Mouse (Mus musculus): ENCODE results near the gene Nr4a1. TPM values are rescaled to one million over a fixed set of nuclear protein-coding genes. Genes with fewer than 3 reads are reported as not detected.

Gene Nr4a1
- polyA plus RNA-seq, 1 experiment from 2014 or later: 10.4 TPM

DNA sequence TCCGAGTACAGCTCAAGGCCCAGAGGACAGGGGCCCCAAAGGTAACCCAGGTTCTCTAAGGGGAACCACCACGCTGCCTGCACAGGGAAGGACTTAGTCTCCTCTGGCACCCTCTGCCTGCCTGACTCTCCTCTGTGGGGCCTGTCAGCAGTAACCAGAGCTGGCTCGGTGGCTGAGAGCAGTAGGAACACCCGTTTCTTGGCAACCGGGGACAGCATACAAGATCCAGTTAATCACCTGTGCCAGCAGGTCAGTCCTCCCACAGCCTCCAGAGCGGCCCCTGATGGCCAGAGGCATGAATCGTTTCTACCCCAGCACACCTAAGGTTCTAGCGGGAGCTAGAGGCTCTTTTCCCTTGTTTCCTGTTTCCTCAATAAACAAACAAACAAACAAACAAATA, 11.4 kb upstream of the Nr4a1 start:
- WGBS: 22% methylated on average over 8 of the region's 8 CpGs
- Histone ChIP-seq H3K27me3 (replicated peaks) (peaks cover 4% of the 10 kb centered on the region; the same call in 1 of the 2 replicates), H3K4me3 (no peak overlapping the region), H3K4me1 (peaks cover 56% of the 10 kb centered on the region), H3K9me3 (no peaks in the 10 kb centered on the region), H3K4me2 (no peak overlapping the region; the same call in 1 of the 2 replicates), H3K36me3 (no peaks in the 10 kb centered on the region), H3K9ac (peak overlapping the region; percentile 82), H3K27ac (replicated peaks) (peak overlapping the region; percentile 99)
- no peak for ATAC-seq (ENCODE audit: extremely low read depth, insufficient number of reproducible peaks, low FRiP score, low TSS enrichment)

DNA sequence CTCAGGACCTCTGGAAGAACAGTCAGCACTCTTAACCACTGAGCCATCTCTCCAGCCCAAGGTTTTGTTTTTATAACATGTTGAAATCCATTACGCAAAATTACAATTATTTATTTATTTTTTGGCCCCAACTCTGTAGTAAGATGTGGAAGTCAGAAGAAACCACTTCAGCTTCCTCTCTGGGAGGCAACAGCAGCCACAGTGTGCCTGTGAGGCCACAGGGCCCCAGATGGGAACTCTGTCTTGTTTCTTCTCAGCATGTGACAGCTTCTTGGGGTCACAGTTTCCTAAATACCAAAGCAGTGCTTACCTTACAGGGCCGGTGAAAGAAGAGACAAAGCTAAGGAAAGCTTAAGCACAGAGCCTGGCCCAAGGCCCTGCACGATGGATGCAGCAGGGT, 10.1 kb upstream of the Nr4a1 start:
- H3K27me3 ChIP-seq (replicated peaks): no peaks in the 10 kb centered on the region
- H3K27ac ChIP-seq (replicated peaks): 0 out of 2 replicates have a peak overlapping the region, but pooled peaks have one; percentile 15
- H3K36me3 ChIP-seq: no peaks in the 10 kb centered on the region
- no peaks in the 10 kb centered on the region for H3K9me3 ChIP-seq
- H3K9ac ChIP-seq: peak overlapping the region; percentile 13; the same call in 1 of the 2 replicates
- H3K4me3 ChIP-seq: no peak overlapping the region
- no peak overlapping the region for H3K4me2 ChIP-seq
- 52% methylated on average over 3 of the region's 3 CpGs for WGBS
- H3K4me1 ChIP-seq: peaks cover 63% of the 10 kb centered on the region
- no peak for ATAC-seq (ENCODE audit: extremely low read depth, insufficient number of reproducible peaks, low FRiP score, low TSS enrichment)

DNA sequence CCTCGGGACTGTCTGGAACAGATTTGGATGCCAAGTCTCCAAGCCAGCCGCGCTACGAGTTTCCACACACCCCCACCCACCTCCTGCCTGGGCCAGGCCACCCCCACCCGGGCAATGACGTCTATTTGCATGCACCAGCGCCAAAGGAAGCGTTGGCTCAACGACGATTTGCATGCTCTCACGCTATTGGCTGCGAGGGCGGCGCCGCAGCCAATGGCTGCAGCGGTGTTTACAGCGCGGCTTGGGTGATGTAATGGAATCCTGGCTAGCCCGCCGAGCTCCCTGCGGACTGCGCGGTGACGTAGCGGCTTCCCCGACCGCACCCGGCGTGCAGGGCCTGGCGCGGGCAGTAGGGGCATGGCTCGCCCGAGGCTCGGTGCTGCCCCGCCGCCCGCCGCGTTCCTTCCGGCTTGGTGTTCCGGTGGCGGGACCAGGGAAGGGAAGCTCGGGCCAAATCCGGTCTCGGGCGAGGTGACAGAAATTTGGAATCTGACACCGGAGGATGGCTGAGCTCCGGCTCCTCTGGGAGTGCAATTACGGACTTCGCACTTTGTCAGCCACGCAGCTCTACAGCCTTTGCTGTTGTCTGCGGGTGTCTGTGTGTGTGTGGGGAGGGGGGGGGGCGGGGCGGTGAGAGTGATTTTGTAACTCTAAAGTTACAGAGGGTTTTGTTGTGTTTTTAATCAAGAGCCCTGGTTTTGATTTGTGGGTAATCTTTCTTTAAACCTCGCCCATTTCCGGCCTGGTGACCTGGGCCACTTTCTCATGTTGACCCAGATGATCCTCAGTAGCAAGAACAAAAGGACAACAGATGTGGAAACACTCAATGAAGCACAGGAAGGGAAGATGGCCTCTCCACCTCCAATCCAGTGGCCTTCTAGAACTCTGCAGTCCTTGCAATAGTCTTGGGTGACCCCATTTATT, 7.6 kb upstream of the Nr4a1 start:
- peak; percentile 94 for ATAC-seq (ENCODE audit: extremely low read depth, insufficient number of reproducible peaks, low FRiP score, low TSS enrichment)
- Histone ChIP-seq H3K9me3 (no peaks in the 10 kb centered on the region), H3K36me3 (no peaks in the 10 kb centered on the region), H3K4me2 (peak overlapping the region; percentile 71), H3K4me1 (peaks cover 51% of the 10 kb centered on the region), H3K27me3 (replicated peaks) (0 out of 2 replicates have a peak, but pooled peaks cover 2% of the 10 kb centered on the region), H3K9ac (peak overlapping the region; percentile 81), H3K27ac (replicated peaks) (peak overlapping the region; percentile 94), H3K4me3 (peak overlapping the region; percentile 51)
- WGBS: 2% methylated on average over 56 of the region's 56 CpGs

DNA sequence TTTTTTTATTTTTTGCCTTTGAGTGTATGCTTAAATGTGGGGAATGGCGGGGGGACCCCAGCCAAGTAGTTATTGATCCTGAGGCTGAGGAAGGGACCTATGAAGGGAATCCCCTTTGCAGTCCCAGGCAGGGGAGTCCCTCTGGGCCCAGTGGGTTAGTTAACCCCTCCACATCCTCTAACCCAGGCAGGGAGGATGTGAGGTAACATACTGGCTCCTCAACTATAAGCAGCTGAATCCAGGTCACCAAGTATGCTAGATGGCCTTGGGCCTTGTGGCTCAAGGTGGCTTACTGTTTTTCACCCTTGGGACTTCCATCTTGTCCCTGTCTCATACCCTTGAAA, 6.9 kb upstream of the Nr4a1 start:
- Histone ChIP-seq H3K9ac (peak overlapping the region; percentile 78), H3K4me3 (peak overlapping the region; percentile 51), H3K4me2 (peak overlapping the region; percentile 71), H3K9me3 (no peaks in the 10 kb centered on the region), H3K4me1 (peaks cover 44% of the 10 kb centered on the region), H3K27ac (replicated peaks) (peak overlapping the region; percentile 94), H3K36me3 (no peaks in the 10 kb centered on the region), H3K27me3 (replicated peaks) (0 out of 2 replicates have a peak, but pooled peaks cover 2% of the 10 kb centered on the region)
- WGBS: 74% methylated on average over 1 of the region's 1 CpGs
- no peak for ATAC-seq (ENCODE audit: extremely low read depth, insufficient number of reproducible peaks, low FRiP score, low TSS enrichment)

DNA sequence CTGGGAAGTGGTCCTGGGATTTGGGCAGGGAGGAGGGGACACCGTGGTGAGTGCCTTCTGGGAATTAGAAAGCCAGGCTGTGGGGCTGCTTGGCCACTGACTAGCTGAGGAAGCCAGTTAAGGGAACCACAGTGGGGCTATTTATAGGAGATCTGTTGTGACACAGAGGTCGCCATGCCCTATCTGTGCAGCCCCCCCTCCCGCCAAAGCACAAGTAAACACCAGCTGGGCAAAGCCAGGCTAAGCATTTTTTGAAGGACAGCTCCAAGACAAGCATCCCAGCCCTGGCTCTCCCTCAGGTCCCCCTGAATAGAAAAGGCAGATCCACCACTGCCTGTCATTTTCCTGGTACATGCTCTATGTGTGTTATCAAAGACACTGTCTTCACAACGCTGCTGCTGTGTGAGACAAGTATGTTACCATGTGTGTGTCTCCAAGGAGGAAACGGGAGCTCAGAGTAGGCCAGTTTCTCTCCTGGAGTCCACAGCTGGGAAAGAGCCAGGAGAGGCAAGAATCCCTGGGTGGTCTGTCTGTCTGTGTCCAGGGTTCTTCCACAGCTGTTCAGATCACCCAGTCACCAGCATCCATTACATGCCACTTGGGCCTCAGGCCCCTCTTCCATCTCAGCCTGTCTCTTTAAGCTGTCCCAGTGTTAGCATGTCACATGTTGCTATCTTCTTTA, 5.9 kb upstream of the Nr4a1 start:
- H3K4me1 ChIP-seq: peaks cover 37% of the 10 kb centered on the region
- peak overlapping the region; percentile 41; the same call in 1 of the 2 replicates for H3K9ac ChIP-seq
- 21% methylated on average over 5 of the region's 5 CpGs for WGBS
- no peaks in the 10 kb centered on the region for H3K9me3 ChIP-seq
- H3K27ac ChIP-seq (replicated peaks): peak overlapping the region; percentile 94
- H3K27me3 ChIP-seq (replicated peaks): 0 out of 2 replicates have a peak, but pooled peaks cover 2% of the 10 kb centered on the region
- no peaks in the 10 kb centered on the region for H3K36me3 ChIP-seq
- no peak for ATAC-seq (ENCODE audit: extremely low read depth, insufficient number of reproducible peaks, low FRiP score, low TSS enrichment)
- no peak overlapping the region for H3K4me3 ChIP-seq
- peak overlapping the region; percentile 30; the same call in 1 of the 2 replicates for H3K4me2 ChIP-seq

DNA sequence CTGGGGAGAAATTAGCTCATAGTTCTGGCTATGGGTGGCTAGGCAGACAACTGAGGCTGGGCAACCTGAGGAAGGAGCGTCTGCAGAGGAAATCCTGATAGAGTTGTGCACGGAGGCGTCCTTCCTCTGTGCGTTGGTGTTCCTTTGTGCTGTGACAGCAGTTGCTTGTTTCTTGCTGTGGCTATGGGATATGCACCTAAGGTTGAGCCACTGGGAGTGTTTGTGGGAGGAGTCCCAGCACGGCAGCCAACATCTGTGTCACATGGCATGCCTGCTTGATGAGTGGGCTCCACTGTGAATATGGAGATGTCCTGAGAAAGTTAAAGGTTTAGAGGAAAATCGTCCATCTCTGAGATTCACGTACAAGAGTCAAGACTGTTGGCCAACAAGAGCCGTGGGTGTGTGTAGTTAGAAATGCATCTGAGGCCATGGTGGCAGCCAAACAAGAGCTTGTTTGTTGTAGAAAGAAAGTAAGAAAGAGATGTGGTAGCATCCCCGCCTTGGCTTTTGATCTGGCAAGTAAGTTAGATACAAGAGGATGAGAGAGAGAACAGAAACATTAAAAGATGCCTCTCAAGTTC, 3.8 kb upstream of the Nr4a1 start:
- 66% methylated on average over 9 of the region's 9 CpGs for WGBS
- Histone ChIP-seq H3K4me1 (peaks cover 52% of the 10 kb centered on the region), H3K9me3 (no peaks in the 10 kb centered on the region), H3K4me2 (no peak overlapping the region), H3K27me3 (replicated peaks) (0 out of 2 replicates have a peak, but pooled peaks cover 2% of the 10 kb centered on the region), H3K4me3 (no peak overlapping the region), H3K9ac (no peak overlapping the region), H3K27ac (replicated peaks) (no peak overlapping the region), H3K36me3 (no peaks in the 10 kb centered on the region)
- no peak for ATAC-seq (ENCODE audit: extremely low read depth, insufficient number of reproducible peaks, low FRiP score, low TSS enrichment)

GRCm38 (mm10) chr15:101251930-101252329, 2.1 kb upstream of the Nr4a1 start:
- H3K9me3 ChIP-seq: no peaks in the 10 kb centered on the region
- 83% methylated on average over 5 of the region's 5 CpGs for WGBS

GRCm38 (mm10) chr15:101252614-101253013, 1.5 kb upstream of the Nr4a1 start:
- Histone ChIP-seq H3K9ac (no peak overlapping the region), H3K27ac (replicated peaks) (no peak overlapping the region), H3K4me3 (no peak overlapping the region), H3K4me2 (no peak overlapping the region), H3K9me3 (no peaks in the 10 kb centered on the region), H3K4me1 (peaks cover 55% of the 10 kb centered on the region), H3K27me3 (replicated peaks) (0 out of 2 replicates have a peak, but pooled peaks cover 2% of the 10 kb centered on the region), H3K36me3 (no peaks in the 10 kb centered on the region)
- no peak for ATAC-seq (ENCODE audit: extremely low read depth, insufficient number of reproducible peaks, low FRiP score, low TSS enrichment)
- 83% methylated on average over 6 of the region's 6 CpGs for WGBS

More at GRCm38 (mm10) chr15:101251930-101252329, 2.1 kb upstream of the Nr4a1 start:
- Histone ChIP-seq H3K4me3 (no peak overlapping the region), H3K27ac (replicated peaks) (no peak overlapping the region), H3K4me2 (no peak overlapping the region), H3K4me1 (peaks cover 58% of the 10 kb centered on the region), H3K9ac (no peak overlapping the region), H3K36me3 (no peaks in the 10 kb centered on the region), H3K27me3 (replicated peaks) (0 out of 2 replicates have a peak, but pooled peaks cover 2% of the 10 kb centered on the region)
- ATAC-seq (ENCODE audit: extremely low read depth, insufficient number of reproducible peaks, low FRiP score, low TSS enrichment): no peak

GRCm38 (mm10) chr15:101253563-101253885, 545 bp upstream of the Nr4a1 start:
- H3K4me2 ChIP-seq: peak overlapping the region; percentile 90
- H3K4me3 ChIP-seq: peak overlapping the region; percentile 74
- H3K27me3 ChIP-seq (replicated peaks): 0 out of 2 replicates have a peak, but pooled peaks cover 2% of the 10 kb centered on the region
- H3K9me3 ChIP-seq: no peaks in the 10 kb centered on the region
- ATAC-seq (ENCODE audit: extremely low read depth, insufficient number of reproducible peaks, low FRiP score, low TSS enrichment): no peak
- peak overlapping the region; percentile 95 for H3K9ac ChIP-seq
- peak overlapping the region; percentile 70 for H3K27ac ChIP-seq (replicated peaks)
- 34% methylated on average over 3 of the region's 3 CpGs for WGBS
- no peaks in the 10 kb centered on the region for H3K36me3 ChIP-seq
- H3K4me1 ChIP-seq: peaks cover 50% of the 10 kb centered on the region

DNA sequence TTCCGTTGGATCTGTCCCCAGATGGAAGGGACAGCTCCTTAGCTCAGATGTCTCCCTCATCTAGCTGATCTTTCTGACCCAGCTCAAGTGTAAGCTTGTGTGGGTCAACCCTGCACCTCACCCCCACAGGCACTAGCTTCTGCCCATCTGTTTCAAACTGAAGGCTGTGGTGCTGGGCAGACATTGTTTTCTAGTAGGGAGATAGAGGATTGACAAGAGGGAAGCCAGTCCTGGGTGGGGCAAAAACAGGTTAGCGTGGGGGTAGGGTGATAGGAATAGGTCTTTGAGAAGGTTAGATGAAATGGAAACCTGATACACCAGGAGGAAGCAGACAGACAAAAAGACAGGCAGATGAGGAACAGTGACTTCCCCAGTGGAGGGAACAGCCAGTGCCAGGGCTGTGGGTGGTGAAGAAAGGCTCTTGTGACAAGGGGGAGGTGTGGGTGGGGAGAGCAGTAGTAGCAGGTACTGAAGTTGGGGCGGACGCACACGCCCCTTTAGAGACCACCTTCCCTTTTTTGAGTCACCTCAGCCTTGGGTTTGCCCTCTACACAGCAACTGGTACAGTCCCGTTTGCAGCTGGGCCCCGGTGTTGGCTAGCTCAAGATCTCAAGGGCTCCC, 1.9 kb downstream of the Nr4a1 start:
- Histone ChIP-seq H3K36me3 (no peaks in the 10 kb centered on the region), H3K4me2 (no peak overlapping the region; the same call in 1 of the 2 replicates), H3K27ac (replicated peaks) (0 out of 2 replicates have a peak overlapping the region, but pooled peaks have one; percentile 28), H3K4me3 (no peak overlapping the region), H3K27me3 (replicated peaks) (0 out of 2 replicates have a peak, but pooled peaks cover 2% of the 10 kb centered on the region), H3K9ac (peak overlapping the region; percentile 59), H3K9me3 (no peaks in the 10 kb centered on the region), H3K4me1 (peaks cover 57% of the 10 kb centered on the region)
- 64% methylated on average over 7 of the region's 7 CpGs for WGBS
- no peak for ATAC-seq (ENCODE audit: extremely low read depth, insufficient number of reproducible peaks, low FRiP score, low TSS enrichment)

Data from heart, embryonic 13.5 days (tissue).